Mouse (Mus musculus): Measurements from ENCODE around the gene Wasl.

- no peak for TF ChIP-seq POLR2A (IDR thresholded peaks at IDR 0.05; ENCODE audit: insufficient read depth, low read depth, low read length)
- TF ChIP-seq CTCF (IDR thresholded peaks at IDR 0.05; ENCODE audit: insufficient read depth, low read depth, low read length): no peak
Measured at GRCm38 (mm10) chr6:24664133-24664866, 509 bp downstream of the Wasl start.
